Mouse (Mus musculus) heart, postnatal 0 days (tissue): ENCODE measurements around the gene Upf3a. TPM values are rescaled to one million over a fixed set of nuclear protein-coding genes. Genes with fewer than 3 reads are reported as not detected.

ENCODE experiments used
- ATAC-seq: fragments of 200-750 bp; cut with Nextera tagmentation; 2 replicates; pipeline ENCODE4 v1.8.0; 2017; ENCODE audit warnings: low read depth, moderate number of reproducible peaks, moderate library complexity; ENCODE audit not compliant: insufficient read depth
- DNase-seq: peaks from one replicate; pipeline ENCODE4 v3.0.0-alpha.2; 2016; ENCODE audit warnings: low spot score
- H3K27ac ChIP-seq: fragments of 300-500 bp; sonication (generic); 2 replicates; pipeline ENCODE4 v1.5.1; 2014; ENCODE audit warnings: low read depth, mild to moderate bottlenecking
- H3K27me3 ChIP-seq: fragments of 300-500 bp; sonication (generic); 2 replicates; pipeline ENCODE4 v1.6.1; 2014; ENCODE audit warnings: low read length, mixed read lengths; ENCODE audit not compliant: control insufficient read depth, insufficient read depth
- H3K36me3 ChIP-seq: fragments of 300-500 bp; sonication (generic); replicated peaks from 2 replicates; pipeline ENCODE4 v1.6.1; 2014; ENCODE audit warnings: low read length, mixed read lengths; ENCODE audit not compliant: control insufficient read depth, insufficient read depth
- H3K4me1 ChIP-seq: fragments of 300-500 bp; sonication (generic); 2 replicates; pipeline ENCODE4 v1.6.1; 2014; ENCODE audit warnings: antibody characterized with exemption; ENCODE audit not compliant: control insufficient read depth, insufficient read depth
- H3K4me2 ChIP-seq: fragments of 300-500 bp; sonication (generic); 2 replicates; pipeline ENCODE4 v1.6.1; 2014; ENCODE audit warnings: low read depth, mild to moderate bottlenecking, low read length, moderate library complexity
- H3K4me3 ChIP-seq: fragments of 300-500 bp; sonication (generic); 2 replicates; pipeline ENCODE4 v1.5.1; 2014; ENCODE audit warnings: low read depth, low read length
- H3K9ac ChIP-seq: fragments of 300-500 bp; sonication (generic); replicated peaks from 2 replicates; pipeline ENCODE4 v1.6.1; 2014; ENCODE audit warnings: low read depth, low read length, mixed read lengths
- H3K9me3 ChIP-seq: fragments of 300-500 bp; sonication (generic); replicated peaks from 2 replicates; pipeline ENCODE4 v1.6.1; 2016; ENCODE audit warnings: low read length; ENCODE audit not compliant: control insufficient read depth
- CTCF ChIP-seq: IDR thresholded peaks from 2 replicates; pipeline ENCODE4 v1.5.1; 2016; ENCODE audit warnings: antibody characterized with exemption, control low read depth, low read depth
- EP300 ChIP-seq: IDR thresholded peaks from 2 replicates; pipeline ENCODE4 v1.6.1; 2016; ENCODE audit warnings: antibody characterized with exemption, low read depth
- WGBS: fragments of 180-500 bp; shearing (Covaris S2); extraction: QIAGEN DNeasy Blood & Tissue Kit; methylation state at CpG from one replicate; pipeline ENCODE4 v1.1.7; 2014; 5-methylcytosine and 5-hydroxymethylcytosine counted together
- polyA plus RNA-seq: library from polyadenylated mRNA; unstranded; fragments of >200 nt; fragmentation: Nextera tagmentation; extraction: Ambion mirVana; gene quantifications from 2 replicates; pipeline ENCODE4 v1.2.1, GENCODE M21; 2015
- total RNA-seq: library from RNA; depleted of rRNA; stranded (reverse); fragments of >200 nt; gene quantifications from 2 replicates; pipeline ENCODE4 v1.2.3, GENCODE M21; 2014; ENCODE audit warnings: low replicate concordance

Upf3a gene
- total and polyA plus RNA-seq, 2 experiments from 2014 or later = 5.8 to 19.6 TPM

DNA sequence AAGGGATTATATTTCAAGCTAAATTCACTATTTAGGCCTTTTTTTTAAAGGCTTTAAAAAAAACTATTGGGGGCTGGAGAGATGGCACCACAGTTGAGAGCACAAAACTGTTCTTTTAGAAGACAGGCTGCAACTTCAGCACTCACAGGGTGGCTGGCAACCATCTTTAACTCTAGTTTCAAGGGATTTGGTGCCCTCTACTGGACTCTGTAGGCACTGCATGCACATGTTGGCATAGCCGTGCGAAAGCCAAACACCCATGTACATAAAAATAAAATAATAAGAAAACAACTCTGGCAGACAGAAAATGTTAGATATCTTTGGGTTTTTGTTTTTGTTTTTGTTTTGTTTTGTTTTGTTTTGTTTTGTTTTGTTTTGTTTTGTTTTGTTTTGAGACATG, 31.7 kb upstream of the Upf3a start:
- TF ChIP-seq EP300 = no peak
- TF ChIP-seq CTCF = peak; percentile 83
- H3K4me3 ChIP-seq = no peak overlapping the region
- H3K27ac ChIP-seq = no peak overlapping the region
- 0 out of 2 replicates have a peak, but pooled peaks cover 8% of the 10 kb centered on the region for H3K4me1 ChIP-seq
- H3K9ac ChIP-seq = no peak overlapping the region
- no peaks in the 10 kb centered on the region for H3K36me3 ChIP-seq
- no peaks in the 10 kb centered on the region for H3K27me3 ChIP-seq
- DNase-seq = peak; percentile 47
- H3K9me3 ChIP-seq = no peaks in the 10 kb centered on the region
- WGBS = 30% methylated on average over 2 of the region's 2 CpGs
- no peak overlapping the region for H3K4me2 ChIP-seq
- no peak for ATAC-seq

- H3K27ac ChIP-seq = no peak overlapping the region
- peak overlapping the region; percentile 73; the same call in 1 of the 2 replicates for H3K4me2 ChIP-seq
- no peaks in the 10 kb centered on the region for H3K9me3 ChIP-seq
- H3K9ac ChIP-seq = no peak overlapping the region
- H3K36me3 ChIP-seq = peaks cover 14% of the 10 kb centered on the region
- TF ChIP-seq CTCF (no peak), EP300 (no peak)
- WGBS = 52% methylated on average over 7 of the region's 7 CpGs
- no peak for ATAC-seq
- no peak overlapping the region for H3K4me3 ChIP-seq
- H3K4me1 ChIP-seq = 0 out of 2 replicates have a peak, but pooled peaks cover 11% of the 10 kb centered on the region
- DNase-seq = no peak
- no peaks in the 10 kb centered on the region for H3K27me3 ChIP-seq
Measured at GRCm38 (mm10) chr8:13756480-13756879, 28.9 kb upstream of the Upf3a start.

DNA sequence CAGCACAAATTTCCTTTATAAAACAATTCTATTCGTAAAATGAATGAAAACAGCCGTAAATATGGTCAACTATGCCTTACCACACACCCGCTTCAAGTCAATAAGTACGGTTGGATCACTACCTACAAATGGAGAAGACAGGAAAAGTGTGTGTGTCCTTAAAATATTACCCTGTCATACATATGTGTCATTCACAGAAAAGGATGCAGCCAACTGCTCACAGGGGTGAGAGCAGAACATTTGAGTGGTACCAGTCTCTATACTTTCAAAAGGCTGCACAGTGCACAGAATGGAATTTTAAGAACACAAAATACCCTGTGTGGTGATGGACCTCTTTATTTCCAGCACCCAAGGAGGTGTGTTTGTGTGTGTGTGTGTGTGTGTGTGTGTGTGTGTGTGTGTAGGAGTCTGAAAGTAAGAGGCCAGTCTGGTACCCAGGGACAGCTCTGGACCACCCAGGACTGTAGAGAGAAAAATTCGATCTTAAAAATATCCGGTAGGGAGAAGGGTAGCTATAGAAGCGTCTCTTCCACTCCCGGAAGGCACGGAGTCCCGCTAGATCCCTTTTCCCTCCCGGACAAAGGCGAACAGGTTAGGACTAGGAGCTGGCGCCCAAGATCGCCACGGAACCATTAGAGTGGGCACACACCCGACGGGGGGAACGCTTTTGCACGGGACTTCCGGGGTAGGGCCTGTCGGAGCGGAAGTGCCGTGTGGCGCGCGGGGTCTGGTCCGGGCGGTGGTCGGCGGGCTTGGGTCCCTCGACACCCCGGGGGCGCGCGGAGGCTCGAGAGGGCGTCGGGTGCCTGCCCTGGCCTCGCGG, 28.2 kb upstream of the Upf3a start, which contains the start of gene Cdc16:
Gene Cdc16, plus strand, starts transcription at position 695 of the 823 bp plus-strand sequence.
- DNase-seq = peak; percentile 74
- no peak for TF ChIP-seq EP300
- no peak for TF ChIP-seq CTCF
- Histone ChIP-seq H3K4me1 (0 out of 2 replicates have a peak, but pooled peaks cover 11% of the 10 kb centered on the region), H3K27me3 (no peaks in the 10 kb centered on the region), H3K9ac (peak within 1 kb of the TSS; percentile 93), H3K9me3 (no peaks in the 10 kb centered on the region), H3K36me3 (peaks cover 19% of the 10 kb centered on the region), H3K4me3 (peak within 1 kb of the TSS; percentile 95), H3K4me2 (peak within 1 kb of the TSS; percentile 73), H3K27ac (peak within 1 kb of the TSS; percentile 91)
- 6% methylated on average over 40 of the region's 40 CpGs for WGBS
- peak; percentile 95 for ATAC-seq

DNA sequence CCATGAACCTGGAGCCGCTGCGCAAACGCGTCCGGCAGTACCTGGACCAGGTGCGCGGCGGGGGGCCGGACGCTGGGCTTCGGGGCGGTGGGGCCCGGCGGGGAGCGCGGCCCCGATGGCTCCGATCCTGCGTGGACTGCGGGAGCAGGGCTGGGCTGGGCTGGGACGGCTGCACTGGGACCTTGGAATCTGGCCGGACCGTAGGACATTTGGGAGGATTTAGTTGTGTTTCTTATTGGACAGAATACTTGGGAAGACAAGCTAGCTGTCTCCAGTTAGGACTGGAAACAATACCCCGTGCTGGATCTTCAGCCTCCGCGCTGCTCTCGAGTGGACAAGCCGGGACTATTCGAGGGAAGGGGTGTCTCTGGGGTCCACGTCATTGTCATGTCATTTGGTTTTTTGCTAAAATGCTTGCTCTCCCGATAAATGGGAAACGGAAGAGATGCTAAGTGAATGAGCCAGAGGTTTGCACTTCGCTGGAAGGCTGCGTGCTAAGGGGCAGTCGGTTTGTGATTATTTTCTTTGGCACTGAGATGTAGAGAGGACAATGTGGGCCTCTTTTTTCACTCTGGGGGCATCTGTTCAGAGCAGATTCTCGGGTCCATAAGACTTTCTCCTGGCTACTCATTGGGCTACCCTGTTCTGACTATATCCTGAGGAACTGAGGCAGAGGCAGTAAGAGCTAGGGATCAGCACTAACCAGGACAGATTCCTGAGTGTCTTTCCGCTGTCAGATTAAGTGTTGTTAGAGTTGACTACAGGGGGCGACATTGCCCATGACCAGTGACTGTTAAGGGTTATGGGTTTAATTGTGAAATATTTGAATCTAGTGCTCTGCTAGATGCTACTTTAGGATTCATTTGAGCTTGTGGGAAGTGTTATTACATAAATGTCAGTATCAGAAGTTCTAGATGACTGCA, 27.3 kb upstream of the Upf3a start:
- TF ChIP-seq CTCF = peak; percentile 59
- TF ChIP-seq EP300 = no peak
- Histone ChIP-seq H3K4me2 (peak overlapping the region; percentile 73), H3K4me1 (0 out of 2 replicates have a peak, but pooled peaks cover 11% of the 10 kb centered on the region), H3K27me3 (no peaks in the 10 kb centered on the region), H3K27ac (peak overlapping the region; percentile 91), H3K9me3 (no peaks in the 10 kb centered on the region), H3K9ac (peak overlapping the region; percentile 93), H3K4me3 (peak overlapping the region; percentile 95), H3K36me3 (peaks cover 28% of the 10 kb centered on the region)
- under 1% methylated on average over 38 of the region's 38 CpGs for WGBS
- peak; percentile 43 for DNase-seq
- peak; percentile 56; the same call in 1 of the 2 replicates for ATAC-seq

GRCm38 (mm10) chr8:13769206-13769605, 16.2 kb upstream of the Upf3a start:
- no peaks in the 10 kb centered on the region for H3K27me3 ChIP-seq
- H3K9me3 ChIP-seq = no peaks in the 10 kb centered on the region
- no peak overlapping the region for H3K4me3 ChIP-seq
- ATAC-seq (no peak), DNase-seq (no peak)
- 87% methylated on average over 11 of the region's 11 CpGs for WGBS
- no peak overlapping the region for H3K27ac ChIP-seq
- H3K4me1 ChIP-seq = no peaks in the 10 kb centered on the region
- H3K9ac ChIP-seq = no peak overlapping the region
- peaks cover 90% of the 10 kb centered on the region for H3K36me3 ChIP-seq
- no peak for TF ChIP-seq EP300
- H3K4me2 ChIP-seq = no peak overlapping the region
